Mouse (Mus musculus): ENCODE measurements around the gene Tdg.
"Not testable (repeated sequence)": the region's sequence is repeated elsewhere in the genome, so short reads cannot be mapped to it uniquely, and the experiment has no call there.

- not testable (repeated sequence) for TF ChIP-seq CTCF, EP300 (IDR thresholded peaks at IDR 0.05; ENCODE audit: low read depth)
Observed at GRCm38 (mm10) chr10:82589673-82590072, 40.0 kb upstream of the Tdg start.
